Mouse (Mus musculus) ES-E14 (cell line): ENCODE results near the gene Adcy9.

Experiments
- CHD2 ChIP-seq: IDR thresholded peaks from 2 replicates; pipeline ENCODE4 v1.6.1; 2014; ENCODE audit warnings: mild to moderate bottlenecking, low read depth, low read length, inconsistent platforms
- HCFC1 ChIP-seq: IDR thresholded peaks from 2 replicates; pipeline ENCODE4 v1.6.1; 2012; ENCODE audit warnings: low read length, inconsistent platforms, borderline replicate concordance; ENCODE audit not compliant: insufficient read depth
- MAFK ChIP-seq: IDR thresholded peaks from 2 replicates; pipeline ENCODE4 v1.6.1; 2014; ENCODE audit warnings: mild to moderate bottlenecking, low read depth, low read length, inconsistent platforms; ENCODE audit not compliant: insufficient read depth
- ZNF384 ChIP-seq: IDR thresholded peaks from 2 replicates; pipeline ENCODE4 v1.6.1; 2012; ENCODE audit warnings: low read depth, low read length, inconsistent platforms

DNA sequence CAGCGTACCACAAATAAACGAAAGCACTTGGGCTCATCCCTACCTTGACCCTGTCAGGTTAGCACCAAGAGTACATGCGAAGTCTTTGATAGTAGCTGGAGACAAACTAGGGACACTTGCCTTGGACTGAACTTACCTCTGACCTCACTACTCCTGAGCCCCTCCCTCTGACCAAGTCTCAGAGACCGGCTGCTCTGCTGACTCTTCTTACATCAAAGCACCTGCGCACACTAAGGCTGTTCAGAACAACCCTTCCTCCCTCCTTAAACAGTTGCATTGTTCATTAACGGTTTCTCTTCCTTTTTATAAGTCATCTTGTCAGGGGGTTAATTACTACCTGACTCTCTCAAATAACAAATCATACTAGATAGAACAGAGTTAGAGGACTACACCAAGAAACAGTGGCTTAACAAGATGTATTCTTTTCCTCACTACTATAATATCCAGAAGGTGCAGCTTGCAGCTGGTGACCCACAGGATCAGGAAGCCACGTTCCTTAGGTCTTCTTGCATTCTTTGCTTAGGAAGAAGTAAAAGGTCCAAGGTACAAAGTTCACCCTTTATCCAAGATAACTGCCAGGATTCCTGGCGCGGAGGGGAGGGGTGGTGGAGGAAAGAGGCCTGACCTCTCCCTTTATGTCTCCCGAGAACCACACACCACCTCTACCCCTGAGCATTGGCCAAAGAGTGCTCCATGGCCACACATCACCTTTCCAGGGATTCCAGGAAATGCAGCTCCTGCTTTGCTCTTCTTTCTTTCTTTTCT lies 19.2 kb upstream of the Adcy9 start:
- no peak for TF ChIP-seq MAFK
- no peak for TF ChIP-seq CHD2
- TF ChIP-seq ZNF384 = no peak
- TF ChIP-seq HCFC1 = no peak
